Mouse (Mus musculus): Measurements from ENCODE around the gene Taar1. TPM values are rescaled to one million over a fixed set of nuclear protein-coding genes. Genes with fewer than 3 reads are reported as not detected.
A peak's percentile ranks its signal among the peaks of the same experiment; 100 is the strongest.

Gene Taar1
- not detected in 2 replicates for polyA plus RNA-seq (2015; fragmentation: Nextera tagmentation; extraction: Ambion mirVana)

- 64% methylated on average over 4 of the region's 4 CpGs for WGBS (ENCODE audit: insufficient replicate concordance)
- H3K4me3 ChIP-seq (replicated peaks) = no peak within 1 kb of the TSS
- H3K27me3 ChIP-seq = no peaks in the 10 kb centered on the region
- DNase-seq (no peak), ATAC-seq (ENCODE audit: low read depth) (no peak)
- no peaks in the 10 kb centered on the region for H3K36me3 ChIP-seq
- no peak within 1 kb of the TSS for H3K4me2 ChIP-seq
- H3K9ac ChIP-seq = no peak within 1 kb of the TSS
- no peaks in the 10 kb centered on the region for H3K4me1 ChIP-seq (replicated peaks)
- H3K9me3 ChIP-seq (replicated peaks) = no peaks in the 10 kb centered on the region
- H3K27ac ChIP-seq = no peak within 1 kb of the TSS
Measured at GRCm38 (mm10) chr10:23920056-23920455, at the start of gene Taar1. Taar1 (plus strand) TSS chr10:23920356.

- Histone ChIP-seq H3K4me2 (no peak overlapping the region), H3K27ac (no peak overlapping the region), H3K27me3 (no peaks in the 10 kb centered on the region), H3K9ac (no peak overlapping the region), H3K9me3 (replicated peaks) (no peaks in the 10 kb centered on the region), H3K4me3 (replicated peaks) (no peak overlapping the region), H3K36me3 (no peaks in the 10 kb centered on the region), H3K4me1 (replicated peaks) (no peaks in the 10 kb centered on the region)
- DNase-seq (no peak), ATAC-seq (ENCODE audit: low read depth) (no peak)
- 69% methylated on average over 6 of the region's 6 CpGs for WGBS (ENCODE audit: insufficient replicate concordance)
Measured at GRCm38 (mm10) chr10:23880695-23881094, 39.5 kb upstream of the Taar1 start.

- Histone ChIP-seq H3K4me1 (replicated peaks) (no peaks in the 10 kb centered on the region), H3K4me3 (replicated peaks) (no peak overlapping the region), H3K27ac (no peak overlapping the region), H3K36me3 (no peaks in the 10 kb centered on the region), H3K4me2 (no peak overlapping the region), H3K27me3 (no peaks in the 10 kb centered on the region), H3K9ac (no peak overlapping the region), H3K9me3 (replicated peaks) (no peaks in the 10 kb centered on the region)
- ATAC-seq (ENCODE audit: low read depth) = no peak
- no peak for DNase-seq
- 55% methylated on average over 1 of the region's 1 CpGs for WGBS (ENCODE audit: insufficient replicate concordance)
Measured at GRCm38 (mm10) chr10:23884910-23885309, 35.2 kb upstream of the Taar1 start.

DNA sequence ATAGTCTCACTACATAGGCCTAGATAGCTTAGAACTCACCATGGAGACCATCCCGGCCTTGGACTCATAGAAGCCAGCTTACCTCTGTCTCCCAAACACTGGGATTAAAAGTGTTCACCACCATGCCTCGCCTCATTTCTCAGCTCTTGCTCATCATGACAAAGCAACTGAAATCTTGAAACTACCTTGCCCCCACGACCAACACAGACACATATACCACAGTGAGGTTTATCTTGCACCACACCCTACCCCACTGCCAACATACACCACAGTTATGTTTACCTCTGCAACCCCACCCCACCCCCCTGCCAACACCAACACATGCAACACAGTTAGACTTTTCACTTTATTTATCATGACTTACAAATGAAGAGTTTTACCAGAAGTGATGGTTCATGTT lies 34.1 kb upstream of the Taar1 start:
- Histone ChIP-seq H3K4me3 (replicated peaks) (no peak overlapping the region), H3K9me3 (replicated peaks) (no peaks in the 10 kb centered on the region), H3K4me2 (no peak overlapping the region), H3K36me3 (no peaks in the 10 kb centered on the region), H3K27ac (no peak overlapping the region), H3K4me1 (replicated peaks) (no peaks in the 10 kb centered on the region), H3K9ac (no peak overlapping the region), H3K27me3 (no peaks in the 10 kb centered on the region)
- ATAC-seq (ENCODE audit: low read depth) = no peak
- WGBS (ENCODE audit: insufficient replicate concordance) = 40% methylated on average over 3 of the region's 3 CpGs
- no peak for DNase-seq

DNA sequence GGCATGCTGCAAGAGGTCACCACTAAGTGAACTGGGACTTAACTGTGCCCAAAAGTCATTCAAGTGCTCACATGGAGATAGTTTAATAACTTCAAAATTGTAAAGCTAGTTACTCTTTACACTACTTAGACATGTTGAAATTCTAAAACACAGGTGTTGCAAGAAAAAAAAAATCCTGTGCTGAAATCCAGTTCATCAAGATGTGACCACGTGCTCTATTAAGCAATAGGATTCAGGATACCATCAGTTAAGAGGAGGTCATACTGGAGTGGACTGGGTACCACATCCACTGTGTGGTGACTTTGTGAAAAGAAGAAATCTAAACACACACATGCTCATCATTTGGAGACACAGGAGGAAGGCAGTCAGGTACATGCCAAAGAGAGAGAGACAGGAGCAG lies 27.2 kb upstream of the Taar1 start:
- DNase-seq (no peak), ATAC-seq (ENCODE audit: low read depth) (no peak)
- Histone ChIP-seq H3K9me3 (replicated peaks) (no peaks in the 10 kb centered on the region), H3K9ac (no peak overlapping the region), H3K4me2 (no peak overlapping the region), H3K27me3 (no peaks in the 10 kb centered on the region), H3K27ac (no peak overlapping the region), H3K4me3 (replicated peaks) (no peak overlapping the region), H3K4me1 (replicated peaks) (no peaks in the 10 kb centered on the region), H3K36me3 (no peaks in the 10 kb centered on the region)
- 57% methylated on average over 1 of the region's 1 CpGs for WGBS (ENCODE audit: insufficient replicate concordance)

GRCm38 (mm10) chr10:23894601-23895349 lies 25.4 kb upstream of the Taar1 start, which contains the start of gene Vnn1:
Vnn1 (plus strand) TSS chr10:23894688.
- WGBS (ENCODE audit: insufficient replicate concordance) = 28% methylated on average over 21 of the region's 21 CpGs

DNA sequence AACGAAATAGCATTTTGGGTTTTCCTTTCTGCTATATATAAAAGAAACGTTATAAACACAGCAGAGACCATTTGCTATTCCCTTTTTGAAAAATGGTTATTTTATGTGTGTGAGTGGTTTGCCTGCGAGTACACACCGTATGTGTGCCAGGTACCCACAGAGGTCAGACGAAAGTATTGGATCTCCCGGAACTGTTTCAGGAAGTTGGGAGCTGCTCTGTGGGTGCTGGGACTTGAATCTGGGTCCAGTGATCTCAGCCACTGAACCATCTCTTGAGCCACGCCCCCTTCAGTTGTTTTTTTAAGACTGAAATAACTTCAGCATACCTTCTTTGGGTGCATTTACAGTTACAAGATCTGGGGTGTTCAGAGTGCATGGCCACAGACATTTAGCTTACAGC lies 24.8 kb upstream of the Taar1 start:
- ATAC-seq (ENCODE audit: low read depth) (no peak), DNase-seq (no peak)
- 57% methylated on average over 7 of the region's 7 CpGs for WGBS (ENCODE audit: insufficient replicate concordance)
- H3K4me2 ChIP-seq = no peak overlapping the region
- no peaks in the 10 kb centered on the region for H3K4me1 ChIP-seq (replicated peaks)
- H3K9me3 ChIP-seq (replicated peaks) = no peaks in the 10 kb centered on the region
- no peak overlapping the region for H3K4me3 ChIP-seq (replicated peaks)
- H3K27me3 ChIP-seq = no peaks in the 10 kb centered on the region
- H3K27ac ChIP-seq = no peak overlapping the region
- H3K9ac ChIP-seq = no peak overlapping the region
- no peaks in the 10 kb centered on the region for H3K36me3 ChIP-seq

More at GRCm38 (mm10) chr10:23894601-23895349, 25.4 kb upstream of the Taar1 start, which contains the start of gene Vnn1:
- H3K4me1 ChIP-seq (replicated peaks) = no peaks in the 10 kb centered on the region
- H3K9ac ChIP-seq = no peak within 1 kb of the TSS
- no peaks in the 10 kb centered on the region for H3K27me3 ChIP-seq
- peak within 1 kb of the TSS; percentile 13; the same call in 1 of the 2 replicates for H3K4me3 ChIP-seq (replicated peaks)
- no peaks in the 10 kb centered on the region for H3K9me3 ChIP-seq (replicated peaks)
- ATAC-seq (ENCODE audit: low read depth) (no peak), DNase-seq (no peak)
- H3K36me3 ChIP-seq = no peaks in the 10 kb centered on the region
- H3K27ac ChIP-seq = no peak within 1 kb of the TSS
- peak within 1 kb of the TSS; percentile 49 for H3K4me2 ChIP-seq

- no peak overlapping the region for H3K4me3 ChIP-seq (replicated peaks)
- no peaks in the 10 kb centered on the region for H3K9me3 ChIP-seq (replicated peaks)
- DNase-seq = no peak
- WGBS (ENCODE audit: insufficient replicate concordance) = 69% methylated on average over 3 of the region's 3 CpGs
- H3K36me3 ChIP-seq = no peaks in the 10 kb centered on the region
- no peak overlapping the region for H3K9ac ChIP-seq
- no peak overlapping the region for H3K4me2 ChIP-seq
- ATAC-seq (ENCODE audit: low read depth) = no peak
- H3K4me1 ChIP-seq (replicated peaks) = no peaks in the 10 kb centered on the region
- no peaks in the 10 kb centered on the region for H3K27me3 ChIP-seq
- H3K27ac ChIP-seq = no peak overlapping the region
Measured at GRCm38 (mm10) chr10:23901119-23901518, 19.0 kb upstream of the Taar1 start.

GRCm38 (mm10) chr10:23905661-23906060 lies 14.5 kb upstream of the Taar1 start:
- no peak overlapping the region for H3K4me2 ChIP-seq
- no peak overlapping the region for H3K27ac ChIP-seq
- H3K36me3 ChIP-seq = no peaks in the 10 kb centered on the region
- WGBS (ENCODE audit: insufficient replicate concordance) = 66% methylated on average over 1 of the region's 1 CpGs
- H3K9ac ChIP-seq = no peak overlapping the region
- ATAC-seq (ENCODE audit: low read depth) (no peak), DNase-seq (no peak)
- no peak overlapping the region for H3K4me3 ChIP-seq (replicated peaks)
- H3K27me3 ChIP-seq = no peaks in the 10 kb centered on the region
- H3K9me3 ChIP-seq (replicated peaks) = no peaks in the 10 kb centered on the region
- no peaks in the 10 kb centered on the region for H3K4me1 ChIP-seq (replicated peaks)

GRCm38 (mm10) chr10:23922468-23922867 lies 2.3 kb downstream of the Taar1 start:
- Histone ChIP-seq H3K36me3 (no peaks in the 10 kb centered on the region), H3K9me3 (replicated peaks) (no peaks in the 10 kb centered on the region), H3K9ac (no peak overlapping the region), H3K27me3 (no peaks in the 10 kb centered on the region), H3K4me1 (replicated peaks) (peaks cover 3% of the 10 kb centered on the region; the same call in 1 of the 2 replicates), H3K27ac (no peak overlapping the region), H3K4me3 (replicated peaks) (no peak overlapping the region), H3K4me2 (no peak overlapping the region)
- ATAC-seq (ENCODE audit: low read depth) (peak; percentile 74), DNase-seq (no peak)
- WGBS (ENCODE audit: insufficient replicate concordance) = 47% methylated on average over 3 of the region's 3 CpGs

DNA sequence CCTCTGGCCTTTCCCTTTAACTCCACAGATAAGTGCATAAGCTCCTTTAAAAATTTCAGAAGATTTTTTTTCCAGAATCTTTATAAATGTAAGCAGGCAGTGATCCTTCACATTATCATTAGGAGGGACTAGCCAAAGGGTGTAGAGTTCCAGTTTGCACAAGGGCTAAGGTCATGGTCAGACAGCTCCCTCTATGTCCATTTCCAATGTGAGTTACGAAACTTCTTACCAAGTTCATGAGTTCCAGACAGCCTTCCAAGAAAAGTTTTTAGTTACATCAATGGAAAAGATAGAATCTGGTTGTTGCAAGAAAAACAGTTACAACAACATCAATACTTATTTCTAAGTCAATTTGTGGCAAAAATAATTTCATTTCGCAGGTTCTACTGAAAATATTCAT lies 3.8 kb downstream of the Taar1 start:
- Histone ChIP-seq H3K9ac (no peak overlapping the region), H3K27ac (no peak overlapping the region), H3K4me1 (replicated peaks) (peaks cover 3% of the 10 kb centered on the region; the same call in 1 of the 2 replicates), H3K36me3 (no peaks in the 10 kb centered on the region), H3K27me3 (no peaks in the 10 kb centered on the region), H3K4me2 (no peak overlapping the region), H3K9me3 (replicated peaks) (no peaks in the 10 kb centered on the region), H3K4me3 (replicated peaks) (no peak overlapping the region)
- 59% methylated on average over 2 of the region's 2 CpGs for WGBS (ENCODE audit: insufficient replicate concordance)
- DNase-seq (no peak), ATAC-seq (ENCODE audit: low read depth) (no peak)

GRCm38 (mm10) chr10:23937613-23938012 lies 17.5 kb downstream of the Taar1 start:
- Histone ChIP-seq H3K4me3 (replicated peaks) (no peak overlapping the region), H3K27me3 (no peaks in the 10 kb centered on the region), H3K36me3 (no peaks in the 10 kb centered on the region), H3K4me2 (no peak overlapping the region), H3K9me3 (replicated peaks) (no peaks in the 10 kb centered on the region), H3K4me1 (replicated peaks) (no peaks in the 10 kb centered on the region), H3K27ac (no peak overlapping the region), H3K9ac (no peak overlapping the region)
- ATAC-seq (ENCODE audit: low read depth) (no peak), DNase-seq (no peak)
- 37% methylated on average over 4 of the region's 4 CpGs for WGBS (ENCODE audit: insufficient replicate concordance)

All from liver, embryonic 13.5 days (tissue).